Mouse (Mus musculus) midbrain, embryonic 13.5 days (tissue): ENCODE results near the gene Unkl. TPM values are rescaled to one million over a fixed set of nuclear protein-coding genes. Genes with fewer than 3 reads are reported as not detected.

ENCODE experiments used
- ATAC-seq: fragments of 200-750 bp; cut with Nextera tagmentation; 2 replicates; pipeline ENCODE4 v1.8.0; 2017; ENCODE audit warnings: mild to moderate bottlenecking, moderate TSS enrichment, moderate library complexity
- H3K27ac ChIP-seq: fragments of 300-500 bp; sonication (generic); 2 replicates; pipeline ENCODE4 v1.5.1; 2015; ENCODE audit warnings: inconsistent platforms, mild to moderate bottlenecking, moderate library complexity
- H3K27me3 ChIP-seq: fragments of 300-500 bp; sonication (generic); 2 replicates; pipeline ENCODE4 v1.6.1; 2015; ENCODE audit warnings: mild to moderate bottlenecking, inconsistent platforms
- H3K36me3 ChIP-seq: fragments of 300-500 bp; sonication (generic); 2 replicates; pipeline ENCODE4 v1.6.1; 2015; ENCODE audit warnings: mild to moderate bottlenecking, inconsistent platforms
- H3K4me1 ChIP-seq: fragments of 300-500 bp; sonication (generic); replicated peaks from 2 replicates; pipeline ENCODE4 v1.6.1; 2015; ENCODE audit warnings: inconsistent platforms
- H3K4me2 ChIP-seq: fragments of 300-500 bp; sonication (generic); replicated peaks from 2 replicates; pipeline ENCODE4 v1.6.1; 2015; ENCODE audit warnings: moderate library complexity, mild to moderate bottlenecking, inconsistent platforms
- H3K4me3 ChIP-seq: fragments of 300-500 bp; sonication (generic); replicated peaks from 2 replicates; pipeline ENCODE4 v1.5.1; 2015; ENCODE audit warnings: mild to moderate bottlenecking, inconsistent platforms
- H3K9ac ChIP-seq: fragments of 300-500 bp; sonication (generic); replicated peaks from 2 replicates; pipeline ENCODE4 v1.6.1; 2015; ENCODE audit warnings: mild to moderate bottlenecking, inconsistent platforms
- H3K9me3 ChIP-seq: fragments of 300-500 bp; sonication (generic); 2 replicates; pipeline ENCODE4 v1.6.1; 2016; ENCODE audit warnings: mild to moderate bottlenecking, inconsistent platforms
- WGBS: fragments of 180-500 bp; shearing (Covaris S2); methylation state at CpG from one replicate; pipeline ENCODE4 v1.1.7; 2015; 5-methylcytosine and 5-hydroxymethylcytosine counted together
- polyA plus RNA-seq: library from polyadenylated mRNA; unstranded; fragments of >200 nt; fragmentation: Nextera tagmentation; extraction: Ambion mirVana; gene quantifications from 2 replicates; pipeline ENCODE4 v1.2.1, GENCODE M21; 2015

Unkl gene
- polyA plus RNA-seq, 1 experiment from 2014 or later, result 13.0 TPM

- 85% methylated on average over 16 of the region's 16 CpGs for WGBS
- Histone ChIP-seq H3K9me3 (no peaks in the 10 kb centered on the region), H3K36me3 (peaks cover 47% of the 10 kb centered on the region), H3K27me3 (no peaks in the 10 kb centered on the region), H3K9ac (no peak overlapping the region), H3K4me3 (no peak overlapping the region), H3K4me2 (no peak overlapping the region), H3K4me1 (peaks cover 17% of the 10 kb centered on the region), H3K27ac (no peak overlapping the region)
- ATAC-seq, result no peak
Measured at GRCm38 (mm10) chr17:25244239-25244638, 56.0 kb downstream of the Unkl start.

DNA sequence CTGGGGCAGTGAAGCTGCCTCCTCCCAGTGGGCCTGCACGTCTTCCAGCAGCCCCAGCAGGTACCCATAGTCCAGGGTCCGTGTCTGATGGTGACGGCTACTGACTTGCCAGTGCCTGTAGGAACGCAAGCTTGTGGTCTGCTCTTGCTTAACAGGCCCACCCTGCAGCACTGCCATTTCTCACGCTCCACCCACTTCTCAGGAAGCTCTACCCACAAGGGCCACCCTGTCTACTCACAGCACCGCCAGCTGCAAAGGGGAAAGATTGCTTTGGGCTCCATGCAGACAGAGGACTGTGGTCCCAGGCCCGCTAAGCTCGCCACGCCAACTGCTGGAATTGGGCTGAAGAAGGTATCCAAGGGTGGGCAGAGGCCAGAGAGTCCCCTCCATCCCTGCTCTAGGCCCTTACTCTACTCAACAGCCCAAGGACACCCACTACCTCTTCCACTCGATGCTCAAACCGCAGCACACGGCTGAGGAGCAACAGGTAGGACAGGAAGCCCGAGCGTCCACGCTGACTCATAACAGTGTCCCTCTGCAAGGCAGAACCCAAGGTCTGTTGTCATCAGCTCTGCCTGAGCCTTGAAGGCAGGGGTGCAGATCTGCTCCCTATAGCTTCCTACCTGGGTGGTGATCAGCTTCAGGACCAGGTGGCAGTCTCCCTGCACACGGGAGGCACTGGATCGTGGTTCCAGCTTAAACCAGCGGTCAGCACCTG is 60.0 kb downstream of the Unkl start:
- Histone ChIP-seq H3K9me3 (no peaks in the 10 kb centered on the region), H3K36me3 (peaks cover 31% of the 10 kb centered on the region), H3K4me2 (no peak overlapping the region), H3K9ac (no peak overlapping the region), H3K27ac (no peak overlapping the region), H3K4me3 (no peak overlapping the region), H3K4me1 (peaks cover 19% of the 10 kb centered on the region), H3K27me3 (no peaks in the 10 kb centered on the region)
- WGBS, result 83% methylated on average over 18 of the region's 18 CpGs
- ATAC-seq, result no peak

GRCm38 (mm10) chr17:25250181-25250835 is 62.1 kb downstream of the Unkl start:
- Histone ChIP-seq H3K9me3 (no peaks in the 10 kb centered on the region), H3K4me1 (peaks cover 40% of the 10 kb centered on the region), H3K36me3 (peaks cover 10% of the 10 kb centered on the region), H3K4me3 (no peak overlapping the region), H3K4me2 (no peak overlapping the region), H3K27me3 (peaks cover 7% of the 10 kb centered on the region), H3K27ac (no peak overlapping the region), H3K9ac (no peak overlapping the region)
- 83% methylated on average over 8 of the region's 8 CpGs for WGBS
- ATAC-seq, result no peak

- H3K36me3 ChIP-seq, result no peaks in the 10 kb centered on the region
- WGBS, result 10% methylated on average over 3 of the region's 3 CpGs
- H3K4me2 ChIP-seq, result peak overlapping the region; percentile 40
- no peaks in the 10 kb centered on the region for H3K9me3 ChIP-seq
- no peak overlapping the region for H3K4me3 ChIP-seq
- H3K27me3 ChIP-seq, result peaks cover 23% of the 10 kb centered on the region
- peak overlapping the region; percentile 90 for H3K27ac ChIP-seq
- H3K9ac ChIP-seq, result peak overlapping the region; percentile 46; the same call in 1 of the 2 replicates
- H3K4me1 ChIP-seq, result peaks cover 54% of the 10 kb centered on the region
- peak; percentile 85 for ATAC-seq
Measured at GRCm38 (mm10) chr17:25252643-25253042, 64.4 kb downstream of the Unkl start.

- H3K4me2 ChIP-seq, result peak overlapping the region; percentile 40
- H3K4me3 ChIP-seq, result peak overlapping the region; percentile 7; the same call in 1 of the 2 replicates
- H3K9ac ChIP-seq, result peak overlapping the region; percentile 47
- peak overlapping the region; percentile 90 for H3K27ac ChIP-seq
- peak; percentile 57 for ATAC-seq
- 5% methylated on average over 10 of the region's 10 CpGs for WGBS
- H3K36me3 ChIP-seq, result peaks cover 3% of the 10 kb centered on the region
- peaks cover 23% of the 10 kb centered on the region for H3K27me3 ChIP-seq
- peaks cover 61% of the 10 kb centered on the region for H3K4me1 ChIP-seq
- no peaks in the 10 kb centered on the region for H3K9me3 ChIP-seq
Measured at GRCm38 (mm10) chr17:25253760-25254159, 65.6 kb downstream of the Unkl start.

- Histone ChIP-seq H3K4me1 (peaks cover 61% of the 10 kb centered on the region), H3K36me3 (peaks cover 16% of the 10 kb centered on the region), H3K27ac (no peak overlapping the region), H3K4me3 (no peak overlapping the region), H3K9ac (no peak overlapping the region), H3K9me3 (no peaks in the 10 kb centered on the region), H3K4me2 (0 out of 2 replicates have a peak overlapping the region, but pooled peaks have one; percentile 59), H3K27me3 (peaks cover 23% of the 10 kb centered on the region)
- 67% methylated on average over 2 of the region's 2 CpGs for WGBS
- no peak for ATAC-seq
Measured at GRCm38 (mm10) chr17:25255110-25255509, 66.9 kb downstream of the Unkl start.

DNA sequence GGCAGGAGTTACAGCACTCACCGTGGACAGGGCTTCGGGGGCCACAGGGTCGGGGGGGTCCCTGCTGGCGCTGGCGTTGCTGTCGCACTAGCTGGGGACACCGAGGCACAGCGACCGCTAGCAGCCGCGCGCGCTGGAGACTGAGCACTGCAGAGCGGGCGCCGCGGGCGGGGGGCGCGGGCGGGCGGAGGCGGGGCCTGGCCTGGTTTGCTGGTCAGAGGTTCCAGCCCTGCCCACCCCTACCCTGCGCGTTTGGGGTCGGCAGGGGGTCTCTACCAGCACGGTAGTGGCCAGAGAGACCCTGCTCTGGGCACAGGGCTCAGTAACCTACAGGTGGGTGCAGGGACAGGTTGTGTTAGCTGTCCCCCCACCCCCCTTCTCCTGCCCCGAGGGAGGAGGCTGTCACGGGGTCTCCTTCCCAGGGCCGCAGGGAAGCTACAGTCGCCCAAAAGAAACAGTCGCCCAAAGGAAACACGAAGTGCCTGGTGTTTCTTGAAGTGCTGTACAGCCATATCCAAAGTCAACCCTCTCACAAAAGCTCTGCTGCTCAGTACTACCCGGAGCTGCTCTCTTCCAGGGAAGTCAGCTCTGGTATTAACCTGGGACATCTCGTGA is 68.0 kb downstream of the Unkl start, which contains the start of gene Baiap3:
Baiap3 (minus strand) TSS at position 225 of the 615 bp plus-strand sequence.
- 0 out of 2 replicates have a peak, but pooled peaks have one; percentile 21 for ATAC-seq
- Histone ChIP-seq H3K4me3 (peak within 1 kb of the TSS; percentile 35), H3K27me3 (peaks cover 23% of the 10 kb centered on the region), H3K4me1 (peaks cover 61% of the 10 kb centered on the region), H3K36me3 (peaks cover 19% of the 10 kb centered on the region), H3K27ac (no peak within 1 kb of the TSS), H3K9me3 (no peaks in the 10 kb centered on the region), H3K9ac (peak within 1 kb of the TSS; percentile 33), H3K4me2 (peak within 1 kb of the TSS; percentile 59)
- WGBS, result 4% methylated on average over 35 of the region's 35 CpGs

- H3K4me2 ChIP-seq, result no peak overlapping the region
- peaks cover 25% of the 10 kb centered on the region for H3K36me3 ChIP-seq
- no peak overlapping the region for H3K9ac ChIP-seq
- no peak overlapping the region for H3K4me3 ChIP-seq
- H3K4me1 ChIP-seq, result peaks cover 45% of the 10 kb centered on the region
- no peak for ATAC-seq
- WGBS, result 60% methylated on average over 6 of the region's 6 CpGs
- peak overlapping the region; percentile 19; the same call in 1 of the 2 replicates for H3K27ac ChIP-seq
- H3K9me3 ChIP-seq, result no peaks in the 10 kb centered on the region
- peaks cover 23% of the 10 kb centered on the region for H3K27me3 ChIP-seq
Measured at GRCm38 (mm10) chr17:25257804-25258261, 69.6 kb downstream of the Unkl start.

DNA sequence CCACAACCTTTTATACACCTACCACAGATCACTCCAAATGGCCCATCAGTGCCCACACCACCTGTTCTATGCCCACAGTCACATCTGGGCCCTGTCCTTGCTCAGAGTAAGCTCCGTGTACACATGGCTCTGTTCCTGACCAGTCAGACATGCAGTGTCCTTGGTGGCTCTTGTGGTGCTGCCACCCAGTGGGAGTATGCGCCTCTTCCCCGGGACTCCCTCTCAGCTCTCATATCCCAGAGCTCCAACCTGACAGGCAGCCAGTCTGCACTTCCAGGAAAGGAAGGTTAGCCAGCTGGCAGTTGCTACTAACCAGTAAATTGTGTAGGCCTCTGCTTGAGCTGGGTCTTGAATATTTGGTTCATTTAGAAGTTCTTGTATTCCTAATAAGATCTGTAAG is 76.3 kb downstream of the Unkl start:
- Histone ChIP-seq H3K27me3 (no peaks in the 10 kb centered on the region), H3K36me3 (peaks cover 82% of the 10 kb centered on the region), H3K4me3 (no peak overlapping the region), H3K4me2 (no peak overlapping the region), H3K9ac (no peak overlapping the region), H3K4me1 (peaks cover 7% of the 10 kb centered on the region), H3K9me3 (no peaks in the 10 kb centered on the region), H3K27ac (no peak overlapping the region)
- ATAC-seq, result no peak
- 67% methylated on average over 3 of the region's 3 CpGs for WGBS

DNA sequence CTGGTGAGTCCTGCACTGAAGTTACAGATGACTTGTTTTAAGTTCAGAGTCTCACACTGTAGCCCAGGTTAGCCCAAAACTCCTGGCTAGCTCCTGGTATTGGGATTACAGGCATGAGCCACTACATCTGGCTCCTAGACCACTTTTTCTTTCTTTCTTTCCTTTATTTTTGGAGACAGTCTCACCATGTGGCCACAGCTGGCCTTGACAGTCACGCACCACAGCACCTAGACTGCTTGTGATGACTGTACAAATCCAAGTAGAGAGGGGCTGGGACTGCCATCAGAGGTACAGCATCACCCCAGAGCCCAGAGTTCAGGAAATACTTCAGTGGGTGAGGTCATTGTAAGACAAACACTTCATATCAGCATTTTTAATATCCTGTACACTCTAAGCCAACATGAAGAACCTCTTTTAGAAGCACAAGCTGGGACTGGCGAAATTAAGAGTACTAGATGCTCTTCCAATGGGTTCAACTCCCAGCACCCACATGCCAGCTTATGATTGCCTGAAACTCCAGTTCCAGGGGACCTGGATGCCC is 82.7 kb downstream of the Unkl start:
- H3K9me3 ChIP-seq, result no peaks in the 10 kb centered on the region
- H3K4me2 ChIP-seq, result peak overlapping the region; percentile 97
- no peaks in the 10 kb centered on the region for H3K27me3 ChIP-seq
- peaks cover 44% of the 10 kb centered on the region for H3K4me1 ChIP-seq
- peaks cover 41% of the 10 kb centered on the region for H3K36me3 ChIP-seq
- H3K9ac ChIP-seq, result peak overlapping the region; percentile 4; the same call in 1 of the 2 replicates
- peak overlapping the region; percentile 86 for H3K4me3 ChIP-seq
- H3K27ac ChIP-seq, result no peak overlapping the region
- no peak for ATAC-seq
- WGBS, result 91% methylated on average over 2 of the region's 2 CpGs

DNA sequence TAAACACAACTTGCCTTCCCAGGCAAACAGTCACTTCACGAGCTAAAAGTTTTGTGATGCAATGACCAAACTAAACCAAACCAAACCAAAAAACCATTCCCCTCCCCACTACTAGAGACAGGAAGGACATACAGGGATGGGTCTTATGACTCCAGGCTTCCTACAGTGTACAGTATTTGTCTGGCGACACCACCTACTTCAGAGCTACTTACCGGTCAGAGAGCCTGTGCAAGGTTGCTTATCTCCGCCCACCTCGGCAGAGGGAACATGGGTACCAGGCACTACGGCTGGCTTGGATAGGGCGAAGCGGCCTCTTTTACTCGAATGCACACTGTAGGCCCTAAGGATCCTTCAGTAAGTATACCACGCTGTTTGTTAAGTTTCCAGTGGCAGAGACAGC is 84.1 kb downstream of the Unkl start:
- peak overlapping the region; percentile 97 for H3K4me2 ChIP-seq
- no peak for ATAC-seq
- H3K4me3 ChIP-seq, result peak overlapping the region; percentile 86
- H3K27me3 ChIP-seq, result no peaks in the 10 kb centered on the region
- H3K27ac ChIP-seq, result peak overlapping the region; percentile 99
- H3K9me3 ChIP-seq, result no peaks in the 10 kb centered on the region
- peak overlapping the region; percentile 99 for H3K9ac ChIP-seq
- 1% methylated on average over 10 of the region's 10 CpGs for WGBS
- H3K4me1 ChIP-seq, result peaks cover 44% of the 10 kb centered on the region
- H3K36me3 ChIP-seq, result peaks cover 27% of the 10 kb centered on the region
